Mouse (Mus musculus) forebrain, embryonic 14.5 days (tissue): ENCODE data around the gene Gnptab. TPM values are rescaled to one million over a fixed set of nuclear protein-coding genes. Genes with fewer than 3 reads are reported as not detected.

ENCODE experiments used
- ATAC-seq: fragments of 200-750 bp; cut with Nextera tagmentation; 2 replicates; pipeline ENCODE4 v1.8.0; 2017; ENCODE audit warnings: mild to moderate bottlenecking, moderate library complexity
- DNase-seq: peaks from one replicate; pipeline ENCODE4 v3.0.0-alpha.2; 2015; ENCODE audit warnings: low spot score
- H3K27ac ChIP-seq: fragments of 300-500 bp; sonication (generic); 2 replicates; pipeline ENCODE4 v1.5.1; 2014; ENCODE audit warnings: low read depth, mild to moderate bottlenecking, control low read depth, low read length, moderate library complexity
- H3K27me3 ChIP-seq: fragments of 300-500 bp; sonication (generic); replicated peaks from 2 replicates; pipeline ENCODE4 v1.6.1; 2014; ENCODE audit warnings: low read length, control low read depth, mixed read lengths; ENCODE audit not compliant: control insufficient read depth, insufficient read depth
- H3K36me3 ChIP-seq: fragments of 300-500 bp; sonication (generic); 2 replicates; pipeline ENCODE4 v1.6.1; 2014; ENCODE audit warnings: low read length, control low read depth; ENCODE audit not compliant: control insufficient read depth, insufficient read depth
- H3K4me1 ChIP-seq: fragments of 300-500 bp; sonication (generic); 2 replicates; pipeline ENCODE4 v1.6.1; 2014; ENCODE audit warnings: antibody characterized with exemption, low read length, control low read depth; ENCODE audit not compliant: control insufficient read depth, insufficient read depth
- H3K4me2 ChIP-seq: fragments of 300-500 bp; sonication (generic); 2 replicates; pipeline ENCODE4 v1.6.1; 2014; ENCODE audit warnings: mild to moderate bottlenecking, control low read depth, low read length
- H3K4me3 ChIP-seq: fragments of 300-500 bp; sonication (generic); 2 replicates; pipeline ENCODE4 v1.5.1; 2014; ENCODE audit warnings: low read depth, low read length, control low read depth
- H3K9ac ChIP-seq: fragments of 300-500 bp; sonication (generic); 2 replicates; pipeline ENCODE4 v1.6.1; 2014; ENCODE audit warnings: mild to moderate bottlenecking, low read length, control low read depth, moderate library complexity
- H3K9me3 ChIP-seq: fragments of 300-500 bp; sonication (generic); replicated peaks from 2 replicates; pipeline ENCODE4 v1.6.1; 2016; ENCODE audit warnings: low read length, control low read depth, mixed read lengths; ENCODE audit not compliant: control insufficient read depth
- WGBS: fragments of 180-500 bp; shearing (Covaris S2); extraction: QIAGEN DNeasy Blood & Tissue Kit; methylation state at CpG from one replicate; pipeline ENCODE4 v1.1.7; 2014; 5-methylcytosine and 5-hydroxymethylcytosine counted together
- polyA plus RNA-seq: library from polyadenylated mRNA; unstranded; fragments of >200 nt; fragmentation: Nextera tagmentation; extraction: Ambion mirVana; gene quantifications from 2 replicates; pipeline ENCODE4 v1.2.1, GENCODE M21; 2014

Gnptab gene
- 9.8 and 11.9 TPM in 2 replicates for polyA plus RNA-seq

GRCm38 (mm10) chr10:88379013-88379885, at the start of gene Gnptab, which contains the start of gene Dram1:
Gene Gnptab (plus strand): TSS chr10:88379132.
Gene Dram1 (minus strand): TSS chr10:88379080.
- under 1% methylated on average over 86 of the region's 87 CpGs for WGBS
- no peaks in the 10 kb centered on the region for H3K36me3 ChIP-seq
- peaks cover 7% of the 10 kb centered on the region; the same call in 1 of the 2 replicates for H3K4me1 ChIP-seq
- H3K27me3 ChIP-seq = no peaks in the 10 kb centered on the region
- H3K27ac ChIP-seq = peak within 1 kb of the TSS; percentile 78
- ATAC-seq = peak; percentile 90
- no peaks in the 10 kb centered on the region for H3K9me3 ChIP-seq
- H3K4me2 ChIP-seq = peak within 1 kb of the TSS; percentile 76
- H3K9ac ChIP-seq = peak within 1 kb of the TSS; percentile 87
- DNase-seq = peak; percentile 85
- H3K4me3 ChIP-seq = peak within 1 kb of the TSS; percentile 79

GRCm38 (mm10) chr10:88330695-88331094, 48.2 kb upstream of the Gnptab start:
- no peak overlapping the region for H3K4me2 ChIP-seq
- ATAC-seq (no peak), DNase-seq (peak; percentile 61)
- WGBS = 21% methylated on average over 5 of the region's 5 CpGs
- H3K9me3 ChIP-seq = no peaks in the 10 kb centered on the region
- no peaks in the 10 kb centered on the region for H3K4me1 ChIP-seq
- no peak overlapping the region for H3K9ac ChIP-seq
- H3K27me3 ChIP-seq = no peaks in the 10 kb centered on the region
- no peak overlapping the region for H3K27ac ChIP-seq
- no peaks in the 10 kb centered on the region for H3K36me3 ChIP-seq
- no peak overlapping the region for H3K4me3 ChIP-seq

- no peak overlapping the region for H3K27ac ChIP-seq
- no peaks in the 10 kb centered on the region for H3K36me3 ChIP-seq
- WGBS = 89% methylated on average over 9 of the region's 9 CpGs
Observed at GRCm38 (mm10) chr10:88340660-88341059, 38.3 kb upstream of the Gnptab start.

GRCm38 (mm10) chr10:88341368-88341767, 37.6 kb upstream of the Gnptab start:
- Histone ChIP-seq H3K9me3 (no peaks in the 10 kb centered on the region), H3K4me3 (no peak overlapping the region), H3K36me3 (no peaks in the 10 kb centered on the region), H3K9ac (no peak overlapping the region), H3K27me3 (no peaks in the 10 kb centered on the region), H3K4me2 (no peak overlapping the region), H3K27ac (no peak overlapping the region), H3K4me1 (no peaks in the 10 kb centered on the region)
- DNase-seq (no peak), ATAC-seq (no peak)
- 91% methylated on average over 6 of the region's 6 CpGs for WGBS

More at GRCm38 (mm10) chr10:88340660-88341059, 38.3 kb upstream of the Gnptab start:
- H3K9ac ChIP-seq = no peak overlapping the region
- no peaks in the 10 kb centered on the region for H3K27me3 ChIP-seq
- H3K4me2 ChIP-seq = no peak overlapping the region
- no peaks in the 10 kb centered on the region for H3K9me3 ChIP-seq
- H3K4me1 ChIP-seq = no peaks in the 10 kb centered on the region
- ATAC-seq (no peak), DNase-seq (no peak)
- H3K4me3 ChIP-seq = no peak overlapping the region

- DNase-seq (no peak), ATAC-seq (no peak)
- Histone ChIP-seq H3K9me3 (no peaks in the 10 kb centered on the region), H3K27me3 (no peaks in the 10 kb centered on the region), H3K27ac (no peak overlapping the region), H3K36me3 (no peaks in the 10 kb centered on the region), H3K4me3 (no peak overlapping the region), H3K9ac (no peak overlapping the region), H3K4me2 (no peak overlapping the region), H3K4me1 (no peaks in the 10 kb centered on the region)
- 64% methylated on average over 11 of the region's 11 CpGs for WGBS
Observed at GRCm38 (mm10) chr10:88345899-88346401, 33.0 kb upstream of the Gnptab start.

- Histone ChIP-seq H3K9ac (no peak overlapping the region), H3K4me2 (no peak overlapping the region), H3K36me3 (no peaks in the 10 kb centered on the region), H3K9me3 (no peaks in the 10 kb centered on the region), H3K4me1 (no peaks in the 10 kb centered on the region), H3K27ac (no peak overlapping the region), H3K27me3 (no peaks in the 10 kb centered on the region), H3K4me3 (no peak overlapping the region)
- no peak for ATAC-seq
- WGBS = 81% methylated on average over 12 of the region's 12 CpGs
- DNase-seq = no peak
Observed at GRCm38 (mm10) chr10:88346454-88347245, 32.3 kb upstream of the Gnptab start.

GRCm38 (mm10) chr10:88349800-88350199, 29.1 kb upstream of the Gnptab start:
- DNase-seq (peak; percentile 15), ATAC-seq (no peak)
- Histone ChIP-seq H3K36me3 (no peaks in the 10 kb centered on the region), H3K4me1 (no peaks in the 10 kb centered on the region), H3K27ac (no peak overlapping the region), H3K4me2 (no peak overlapping the region), H3K27me3 (no peaks in the 10 kb centered on the region), H3K9me3 (no peaks in the 10 kb centered on the region), H3K4me3 (no peak overlapping the region), H3K9ac (no peak overlapping the region)
- 2% methylated on average over 8 of the region's 8 CpGs for WGBS

- no peak overlapping the region for H3K9ac ChIP-seq
- DNase-seq = no peak
- H3K27me3 ChIP-seq = no peaks in the 10 kb centered on the region
- H3K36me3 ChIP-seq = no peaks in the 10 kb centered on the region
- H3K4me1 ChIP-seq = no peaks in the 10 kb centered on the region
- H3K27ac ChIP-seq = no peak overlapping the region
- no peak for ATAC-seq
- no peaks in the 10 kb centered on the region for H3K9me3 ChIP-seq
- H3K4me3 ChIP-seq = no peak overlapping the region
- WGBS = 40% methylated on average over 2 of the region's 2 CpGs
- no peak overlapping the region for H3K4me2 ChIP-seq
Observed at GRCm38 (mm10) chr10:88350687-88351086, 28.2 kb upstream of the Gnptab start.
